Mouse (Mus musculus): ENCODE results near the gene Gm17018.

DNA sequence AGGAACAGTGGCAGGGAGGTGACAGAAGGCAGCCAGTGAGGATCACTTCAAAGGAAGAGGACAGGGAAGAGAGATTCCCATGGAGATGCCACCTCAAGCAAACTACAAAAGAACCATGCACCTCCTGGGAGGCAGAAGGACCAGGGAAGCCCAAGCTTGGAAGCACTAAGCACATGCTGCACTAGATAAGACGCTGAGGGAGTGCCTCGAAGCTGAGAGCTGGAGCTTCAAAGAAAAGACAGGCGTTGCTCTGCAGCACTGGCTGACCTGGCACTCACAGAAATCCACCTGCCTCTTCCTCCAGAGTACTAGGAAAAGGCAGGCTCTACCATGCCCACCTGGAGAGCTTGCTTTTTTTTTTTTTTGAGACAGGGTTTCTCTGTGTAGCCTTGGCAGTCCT is 66.6 kb downstream of the Gm17018 start:
- TF ChIP-seq POLR2A (IDR thresholded peaks at IDR 0.05; ENCODE audit: control insufficient read depth, low read depth, low read length) (no peak), CTCF (IDR thresholded peaks at IDR 0.05; ENCODE audit: control insufficient read depth, insufficient read depth, insufficient replicate concordance, low read depth, low read length) (no peak)

Data from testis, adult 2 months (tissue).